Mouse (Mus musculus) small intestine, adult 2 months (tissue): ENCODE measurements around the gene Arhgap33.

Experiments used
- CTCF ChIP-seq: fragments of 200-500 bp; IDR thresholded peaks from 2 replicates; pipeline ENCODE4 v1.5.1; 2012; ENCODE audit warnings: low read depth, mild to moderate bottlenecking, control low read depth, inconsistent platforms, low read length, moderate library complexity, mixed read lengths; ENCODE audit not compliant: insufficient replicate concordance, insufficient read length; ENCODE audit errors: extremely low read depth
- POLR2A ChIP-seq: fragments of 200-500 bp; IDR thresholded peaks from 2 replicates; pipeline ENCODE4 v1.6.1; 2012; ENCODE audit warnings: low read depth, mild to moderate bottlenecking, control low read depth, inconsistent platforms, low read length, moderate library complexity

DNA sequence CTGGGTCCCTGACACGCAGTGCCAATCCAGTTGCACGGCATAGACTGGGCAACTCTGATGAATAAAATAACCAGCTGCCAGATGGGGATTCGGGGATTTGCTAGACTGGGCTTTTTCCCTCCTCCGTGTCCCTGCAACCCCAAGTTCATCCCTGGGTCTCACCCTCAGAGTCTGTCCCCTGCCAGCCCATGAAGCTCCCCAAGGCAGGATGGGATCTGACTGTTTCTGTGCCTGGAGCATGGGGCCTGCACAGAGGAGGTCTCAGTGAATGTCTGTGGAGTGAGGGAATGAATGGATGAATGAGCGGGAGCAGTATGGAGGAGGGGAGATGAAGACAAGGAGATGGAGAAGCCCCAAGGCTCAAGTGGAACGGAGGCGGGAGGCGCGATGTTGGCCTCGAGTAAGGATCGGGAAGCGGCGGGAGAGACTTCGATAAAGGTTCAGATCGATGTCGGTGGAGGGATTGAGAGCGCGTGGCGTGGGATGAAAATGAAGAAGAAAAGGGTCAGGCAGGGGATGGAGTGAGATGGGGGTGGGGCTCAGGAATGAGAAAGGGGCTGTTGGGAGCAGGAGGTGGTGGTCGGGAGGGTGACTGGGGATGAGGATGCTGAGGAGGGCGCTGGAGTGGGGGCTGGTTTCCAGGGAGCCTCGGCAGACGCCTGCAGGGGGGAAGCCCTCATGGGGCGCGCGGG is 773 bp downstream of the Arhgap33 start:
- TF ChIP-seq CTCF (no peak), POLR2A (no peak)
